Mouse (Mus musculus) erythroblast, embryonic 14.5 days (primary cell): Measurements from ENCODE around the gene Sec14l3.

Experiments
- GATA1 ChIP-seq: IDR thresholded peaks from 2 replicates; pipeline ENCODE4 v1.6.1; 2012; ENCODE audit warnings: low read length, inconsistent platforms, mixed read lengths
- TAL1 ChIP-seq: IDR thresholded peaks from 3 replicates; pipeline ENCODE4 v1.6.1; 2012; ENCODE audit warnings: low read length, inconsistent platforms, mixed read lengths

DNA sequence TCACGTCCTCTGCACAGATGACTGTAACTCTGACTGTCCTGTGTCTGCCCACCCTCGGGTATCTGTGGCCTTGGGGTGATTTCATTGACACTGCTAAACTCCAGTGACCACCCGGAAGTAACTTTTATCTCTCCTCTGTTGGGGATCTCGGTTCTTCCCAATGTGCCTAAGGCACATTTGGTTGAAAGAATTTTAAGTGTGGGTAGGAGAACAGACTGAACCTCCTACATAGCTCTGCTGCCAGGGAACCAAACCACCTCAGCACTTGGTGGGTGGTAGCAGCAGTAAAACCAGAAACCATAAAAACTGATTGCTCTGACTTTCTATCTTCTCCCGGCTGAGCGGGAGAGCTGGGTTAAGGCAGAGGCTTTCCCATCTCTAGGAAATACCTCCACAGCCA is 40.8 kb downstream of the Sec14l3 start:
- TF ChIP-seq GATA1, result no peak
- no peak for TF ChIP-seq TAL1
